Mouse (Mus musculus): ENCODE data around the gene Slc48a1. TPM values are rescaled to one million over a fixed set of nuclear protein-coding genes. Genes with fewer than 3 reads are reported as not detected.
A peak's percentile ranks its signal among the peaks of the same experiment; 100 is the strongest.

Slc48a1 gene
- total RNA-seq, 2 experiments from 2014 or later, result 81.8 to 84.6 TPM

GRCm38 (mm10) chr15:97837491-97838061, 59.3 kb downstream of the Slc48a1 start:
- intact Hi-C loops (cut with DNase I), result no loop called here
- DNase-seq, result peak; percentile 82

GRCm38 (mm10) chr15:97838395-97838794, 60.1 kb downstream of the Slc48a1 start:
- intact Hi-C loops (cut with DNase I), result no loop called here
- peak; percentile 85 for DNase-seq

GRCm38 (mm10) chr15:97839012-97839411, 60.7 kb downstream of the Slc48a1 start:
- intact Hi-C loops (cut with DNase I), result no loop called here
- DNase-seq, result no peak

GRCm38 (mm10) chr15:97839473-97839872, 61.2 kb downstream of the Slc48a1 start:
- intact Hi-C loops (cut with DNase I), result no loop called here
- no peak for DNase-seq

GRCm38 (mm10) chr15:97839991-97840455, 61.7 kb downstream of the Slc48a1 start:
- intact Hi-C loops (cut with DNase I), result no loop called here
- peak; percentile 82 for DNase-seq

- intact Hi-C loops (cut with DNase I), result no loop called here
- no peak for DNase-seq
Measured at GRCm38 (mm10) chr15:97840781-97841180, 62.5 kb downstream of the Slc48a1 start.

GRCm38 (mm10) chr15:97841383-97841782, 63.1 kb downstream of the Slc48a1 start:
- intact Hi-C loops (cut with DNase I), result no loop called here
- no peak for DNase-seq

- intact Hi-C loops (cut with DNase I), result no loop called here
- no peak for DNase-seq
Measured at GRCm38 (mm10) chr15:97842058-97842457, 63.7 kb downstream of the Slc48a1 start.

Other genes with a start within 250 kb of the Slc48a1 start
- 10 to 100 TPM; 33.8 to 34.6 TPM for gene Rpap3, start 72.7 kb upstream of the Slc48a1 start, total RNA-seq (2021)
- under 1 TPM; 0.16 to 0.18 TPM for gene Endou, start 47.2 kb upstream of the Slc48a1 start, total RNA-seq (2021)
- 10 to 100 TPM; 21.2 to 24.2 TPM for gene Rapgef3, start 10.5 kb upstream of the Slc48a1 start, total RNA-seq (2021)
- gene Hdac7, start 66.0 kb downstream of the Slc48a1 start, total RNA-seq (2021), result 10 to 100 TPM; 41.0 to 41.3 TPM
- under 1 TPM in 1 of 2 experiments, not detected in 1; 0.08 TPM for gene Vdr, start 132.1 kb downstream of the Slc48a1 start, total RNA-seq (2021)
- gene Tmem106c, start 185.7 kb downstream of the Slc48a1 start, total RNA-seq (2021), result 10 to 100 TPM; 18.0 to 20.1 TPM
- gene Col2a1, start 226.2 kb downstream of the Slc48a1 start, total RNA-seq (2021), result 1 to 10 TPM; 2.5 to 5.4 TPM